Mouse (Mus musculus): Measurements from ENCODE around the gene Adgrg5. TPM values are rescaled to one million over a fixed set of nuclear protein-coding genes. Genes with fewer than 3 reads are reported as not detected.

The Adgrg5 gene
- polyA plus RNA-seq (2015; fragmentation: Nextera tagmentation; extraction: Ambion mirVana): 0.13 and 0.18 TPM in 2 replicates

GRCm38 (mm10) chr8:94923405-94923804, at the start of gene Adgrg5:
Adgrg5 (plus strand) TSS chr8:94923694.
- Histone ChIP-seq H3K27ac (ENCODE audit: low read depth) (0 out of 2 replicates have a peak within 1 kb of the TSS, but pooled peaks have one; percentile 16), H3K4me2 (ENCODE audit: low read depth, low read length) (0 out of 2 replicates have a peak within 1 kb of the TSS, but pooled peaks have one; percentile 18)

GRCm38 (mm10) chr8:94874358-94874757, 49.1 kb upstream of the Adgrg5 start:
- Histone ChIP-seq H3K9ac (replicated peaks) (peak overlapping the region; percentile 85; the same call in 1 of the 2 replicates), H3K4me3 (ENCODE audit: low read depth, low read length) (peak overlapping the region; percentile 78), H3K4me2 (ENCODE audit: low read depth, low read length) (peak overlapping the region; percentile 99), H3K4me1 (ENCODE audit: insufficient read depth) (peaks cover 30% of the 10 kb centered on the region), H3K27ac (ENCODE audit: low read depth) (no peak overlapping the region), H3K36me3 (replicated peaks; ENCODE audit: insufficient read depth, low read length) (no peaks in the 10 kb centered on the region), H3K27me3 (ENCODE audit: insufficient read depth, low read length) (peaks cover 26% of the 10 kb centered on the region), H3K9me3 (ENCODE audit: low read length) (no peaks in the 10 kb centered on the region)
- no peak for TF ChIP-seq EP300 (IDR thresholded peaks at IDR 0.05; ENCODE audit: low read depth)
- TF ChIP-seq CTCF (IDR thresholded peaks at IDR 0.05; ENCODE audit: low read depth): peak; percentile 98
- ATAC-seq (peak; percentile 39), DNase-seq (peak; percentile 84)
- 11% methylated on average over 6 of the region's 6 CpGs for WGBS (ENCODE audit: insufficient replicate concordance)

More at GRCm38 (mm10) chr8:94923405-94923804, at the start of gene Adgrg5:
- TF ChIP-seq EP300 (IDR thresholded peaks at IDR 0.05; ENCODE audit: low read depth) (no peak), CTCF (IDR thresholded peaks at IDR 0.05; ENCODE audit: low read depth) (no peak)
- Histone ChIP-seq H3K36me3 (replicated peaks; ENCODE audit: insufficient read depth, low read length) (no peaks in the 10 kb centered on the region), H3K4me3 (ENCODE audit: low read depth, low read length) (no peak within 1 kb of the TSS), H3K9me3 (ENCODE audit: low read length) (no peaks in the 10 kb centered on the region), H3K4me1 (ENCODE audit: insufficient read depth) (peaks cover 12% of the 10 kb centered on the region), H3K9ac (replicated peaks) (no peak within 1 kb of the TSS), H3K27me3 (ENCODE audit: insufficient read depth, low read length) (peaks cover 1% of the 10 kb centered on the region; the same call in 1 of the 2 replicates)
- WGBS (ENCODE audit: insufficient replicate concordance): 23% methylated on average over 8 of the region's 8 CpGs
- DNase-seq: no peak
- no peak for ATAC-seq

- Histone ChIP-seq H3K4me3 (ENCODE audit: low read depth, low read length) (peak overlapping the region; percentile 78), H3K9ac (replicated peaks) (peak overlapping the region; percentile 85), H3K4me2 (ENCODE audit: low read depth, low read length) (peak overlapping the region; percentile 99), H3K27ac (ENCODE audit: low read depth) (peak overlapping the region; percentile 90), H3K36me3 (replicated peaks; ENCODE audit: insufficient read depth, low read length) (no peaks in the 10 kb centered on the region), H3K4me1 (ENCODE audit: insufficient read depth) (peaks cover 30% of the 10 kb centered on the region), H3K27me3 (ENCODE audit: insufficient read depth, low read length) (peaks cover 22% of the 10 kb centered on the region), H3K9me3 (ENCODE audit: low read length) (no peaks in the 10 kb centered on the region)
- DNase-seq (peak; percentile 37), ATAC-seq (peak; percentile 23; the same call in 1 of the 2 replicates)
- WGBS (ENCODE audit: insufficient replicate concordance): 20% methylated on average over 17 of the region's 17 CpGs
- 0 out of 2 replicates have a peak, but pooled peaks have one; percentile 1 for TF ChIP-seq CTCF (IDR thresholded peaks at IDR 0.05; ENCODE audit: low read depth)
- TF ChIP-seq EP300 (IDR thresholded peaks at IDR 0.05; ENCODE audit: low read depth): no peak
Observed at GRCm38 (mm10) chr8:94875096-94875870, 48.2 kb upstream of the Adgrg5 start.

GRCm38 (mm10) chr8:94875871-94876150, 47.7 kb upstream of the Adgrg5 start:
- no peaks in the 10 kb centered on the region for H3K36me3 ChIP-seq (replicated peaks; ENCODE audit: insufficient read depth, low read length)
- peak overlapping the region; percentile 99 for H3K4me2 ChIP-seq (ENCODE audit: low read depth, low read length)
- H3K27ac ChIP-seq (ENCODE audit: low read depth): peak overlapping the region; percentile 90
- peaks cover 16% of the 10 kb centered on the region for H3K27me3 ChIP-seq (ENCODE audit: insufficient read depth, low read length)
- H3K9ac ChIP-seq (replicated peaks): peak overlapping the region; percentile 85
- H3K9me3 ChIP-seq (ENCODE audit: low read length): no peaks in the 10 kb centered on the region
- ATAC-seq (peak; percentile 28), DNase-seq (no peak)
- WGBS (ENCODE audit: insufficient replicate concordance): 0% methylated on average over 10 of the region's 20 CpGs
- peaks cover 27% of the 10 kb centered on the region for H3K4me1 ChIP-seq (ENCODE audit: insufficient read depth)
- peak overlapping the region; percentile 78 for H3K4me3 ChIP-seq (ENCODE audit: low read depth, low read length)
- TF ChIP-seq EP300 (IDR thresholded peaks at IDR 0.05; ENCODE audit: low read depth) (no peak), CTCF (IDR thresholded peaks at IDR 0.05; ENCODE audit: low read depth) (no peak)

- WGBS (ENCODE audit: insufficient replicate concordance): 2% methylated on average over 35 of the region's 37 CpGs
- no peak for TF ChIP-seq CTCF (IDR thresholded peaks at IDR 0.05; ENCODE audit: low read depth)
- no peak for TF ChIP-seq EP300 (IDR thresholded peaks at IDR 0.05; ENCODE audit: low read depth)
- H3K27ac ChIP-seq (ENCODE audit: low read depth): peak within 1 kb of the TSS; percentile 90
- DNase-seq: peak; percentile 98
- H3K4me3 ChIP-seq (ENCODE audit: low read depth, low read length): peak within 1 kb of the TSS; percentile 78
- H3K9me3 ChIP-seq (ENCODE audit: low read length): no peaks in the 10 kb centered on the region
- H3K9ac ChIP-seq (replicated peaks): peak within 1 kb of the TSS; percentile 85
- no peaks in the 10 kb centered on the region for H3K36me3 ChIP-seq (replicated peaks; ENCODE audit: insufficient read depth, low read length)
- ATAC-seq: peak; percentile 83
- H3K4me2 ChIP-seq (ENCODE audit: low read depth, low read length): peak within 1 kb of the TSS; percentile 99
- H3K4me1 ChIP-seq (ENCODE audit: insufficient read depth): peaks cover 23% of the 10 kb centered on the region
- H3K27me3 ChIP-seq (ENCODE audit: insufficient read depth, low read length): peaks cover 12% of the 10 kb centered on the region
Observed at GRCm38 (mm10) chr8:94876197-94876730, 47.2 kb upstream of the Adgrg5 start, which contains the start of gene Dok4. Dok4 (minus strand) TSS chr8:94876330.

- peaks cover 12% of the 10 kb centered on the region for H3K27me3 ChIP-seq (ENCODE audit: insufficient read depth, low read length)
- DNase-seq: peak; percentile 12
- no peak overlapping the region for H3K9ac ChIP-seq (replicated peaks)
- no peaks in the 10 kb centered on the region for H3K9me3 ChIP-seq (ENCODE audit: low read length)
- TF ChIP-seq CTCF (IDR thresholded peaks at IDR 0.05; ENCODE audit: low read depth) (no peak), EP300 (IDR thresholded peaks at IDR 0.05; ENCODE audit: low read depth) (no peak)
- no peak overlapping the region for H3K4me3 ChIP-seq (ENCODE audit: low read depth, low read length)
- H3K4me2 ChIP-seq (ENCODE audit: low read depth, low read length): peak overlapping the region; percentile 99; the same call in 1 of the 2 replicates
- peak overlapping the region; percentile 64 for H3K27ac ChIP-seq (ENCODE audit: low read depth)
- H3K36me3 ChIP-seq (replicated peaks; ENCODE audit: insufficient read depth, low read length): no peaks in the 10 kb centered on the region
- H3K4me1 ChIP-seq (ENCODE audit: insufficient read depth): peaks cover 22% of the 10 kb centered on the region
- WGBS (ENCODE audit: insufficient replicate concordance): 34% methylated on average over 3 of the region's 3 CpGs
- no peak for ATAC-seq
Observed at GRCm38 (mm10) chr8:94876820-94877219, 46.7 kb upstream of the Adgrg5 start.

Measured in liver, postnatal 0 days (tissue).